Mouse (Mus musculus): ENCODE data around the gene Lemd1.
A peak's percentile ranks its signal among the peaks of the same experiment; 100 is the strongest.
"Not testable (repeated sequence)": the region's sequence is repeated elsewhere in the genome, so short reads cannot be mapped to it uniquely, and the experiment has no call there.

Lemd1 gene

GRCm38 (mm10) chr1:132191093-132191785, at the start of gene Lemd1, which contains the start of gene AC124108.1:
Gene Lemd1, plus strand, starts transcription at chr1:132191431.
Gene AC124108.1, plus strand, starts transcription at chr1:132191457.
- no peak for DNase-seq (ENCODE audit: low spot score)

GRCm38 (mm10) chr1:132141753-132142152, 49.5 kb upstream of the Lemd1 start:
- DNase-seq (ENCODE audit: low spot score): no peak

GRCm38 (mm10) chr1:132143079-132143478, 48.2 kb upstream of the Lemd1 start:
- no peak for DNase-seq (ENCODE audit: low spot score)

GRCm38 (mm10) chr1:132143730-132144129, 47.5 kb upstream of the Lemd1 start:
- DNase-seq (ENCODE audit: low spot score): no peak

GRCm38 (mm10) chr1:132144223-132144622, 47.0 kb upstream of the Lemd1 start:
- no peak for DNase-seq (ENCODE audit: low spot score)

GRCm38 (mm10) chr1:132144837-132145236, 46.4 kb upstream of the Lemd1 start:
- DNase-seq (ENCODE audit: low spot score): no peak

- peak; percentile 75 for DNase-seq (ENCODE audit: low spot score)
These were observed 45.1 kb upstream of the Lemd1 start for GRCm38 (mm10) chr1:132145973-132146685.

- DNase-seq (ENCODE audit: low spot score): no peak
These were observed 41.8 kb upstream of the Lemd1 start for GRCm38 (mm10) chr1:132149410-132149809.

GRCm38 (mm10) chr1:132150171-132150570, 41.1 kb upstream of the Lemd1 start:
- no peak for DNase-seq (ENCODE audit: low spot score)

- no peak for DNase-seq (ENCODE audit: low spot score)
These were observed 40.2 kb upstream of the Lemd1 start for GRCm38 (mm10) chr1:132150817-132151601.

GRCm38 (mm10) chr1:132151908-132152307, 39.3 kb upstream of the Lemd1 start:
- no peak for DNase-seq (ENCODE audit: low spot score)

- DNase-seq (ENCODE audit: low spot score): no peak
These were observed 38.0 kb upstream of the Lemd1 start for GRCm38 (mm10) chr1:132153086-132153690.

- no peak for DNase-seq (ENCODE audit: low spot score)
These were observed 37.5 kb upstream of the Lemd1 start for GRCm38 (mm10) chr1:132153691-132154090.

GRCm38 (mm10) chr1:132155737-132156136, 35.5 kb upstream of the Lemd1 start:
- DNase-seq (ENCODE audit: low spot score): peak; percentile 94

GRCm38 (mm10) chr1:132157016-132157781, 34.0 kb upstream of the Lemd1 start:
- peak; percentile 78 for DNase-seq (ENCODE audit: low spot score)

- no peak for DNase-seq (ENCODE audit: low spot score)
These were observed 33.4 kb upstream of the Lemd1 start for GRCm38 (mm10) chr1:132157808-132158207.

GRCm38 (mm10) chr1:132158741-132159140, 32.5 kb upstream of the Lemd1 start:
- no peak for DNase-seq (ENCODE audit: low spot score)

GRCm38 (mm10) chr1:132159681-132160080, 31.6 kb upstream of the Lemd1 start:
- DNase-seq (ENCODE audit: low spot score): no peak

- DNase-seq (ENCODE audit: low spot score): no peak
These were observed 29.9 kb upstream of the Lemd1 start for GRCm38 (mm10) chr1:132161211-132161880.

GRCm38 (mm10) chr1:132162618-132163017, 28.6 kb upstream of the Lemd1 start:
- not testable (repeated sequence) for DNase-seq (ENCODE audit: low spot score)
